Mouse (Mus musculus) embryonic fibroblast, embryonic 13.5 days (primary cell): ENCODE results near the gene Pdcd6.

ENCODE experiments used
- CTCF ChIP-seq: IDR thresholded peaks from 2 replicates; pipeline ENCODE4 v1.5.1; 2011; ENCODE audit warnings: mild to moderate bottlenecking, control low read depth, low read length, moderate library complexity, borderline replicate concordance; ENCODE audit not compliant: insufficient read depth
- POLR2A ChIP-seq: IDR thresholded peaks from 2 replicates; pipeline ENCODE4 v1.6.1; 2011; ENCODE audit warnings: low read depth, mild to moderate bottlenecking, control low read depth, low read length, moderate library complexity

DNA sequence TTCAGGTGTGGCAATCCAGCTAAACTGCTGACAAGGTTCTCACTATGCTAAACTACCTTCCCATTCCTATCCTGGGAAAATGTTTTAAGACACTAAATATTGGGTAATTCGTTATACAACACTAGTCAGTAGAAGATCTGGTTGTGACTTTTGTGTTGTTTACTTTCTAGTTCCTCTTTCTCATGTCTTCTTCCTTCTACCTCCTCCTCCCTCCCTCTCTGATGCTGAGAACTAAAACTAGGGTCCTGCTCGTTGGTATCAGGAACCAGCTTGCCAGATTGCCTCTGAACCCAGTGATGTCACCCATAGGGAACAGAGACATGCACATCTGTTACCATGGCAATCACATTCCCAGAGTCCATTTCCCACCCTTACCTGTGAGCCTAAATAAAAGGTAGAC lies 44.8 kb upstream of the Pdcd6 start:
- TF ChIP-seq CTCF, result no peak
- TF ChIP-seq POLR2A, result no peak
